14 mouse cellular contexts compared by ENCODE assay signal in genomic region chr19:57163315-57163714, GRCm38 (mm10).
DNase-seq lines count a peak whose midpoint lies in the region; ATAC-seq lines count a peak whose summit lies in the region.
"Had no signal": no experiment of that assay in that cellular context is flagged by ENCODE, and none has a peak within 500 bp of the region (broad histone marks: within the 10 kb centered on the region; RNA-seq: fewer than 3 reads in every experiment).

No protein-coding gene starts in this region.

- peaks cover 28 to 43% of the 10 kb centered on the region in 2 experiments for H3K4me1 ChIP-seq in heart, embryonic 14.5 days (ENCODE audit: control insufficient read depth in 2 of 2, insufficient read depth in 2 of 2, low read length in 2 of 2)
- H3K4me1 ChIP-seq: liver, embryonic 12.5 days had no signal

- H3K27ac ChIP-seq in heart, embryonic 14.5 days (replicated peaks in 1 of 2; ENCODE audit: control insufficient read depth in 1 of 2, insufficient read depth in 1 of 2, low read depth in 2 of 2, low read length in 2 of 2), result peak overlapping the region; percentile 98 to 99
- H3K27ac ChIP-seq: hindbrain, postnatal 0 days; liver, embryonic 12.5 days; neural tube, embryonic 13.5 days had no signal

- peak overlapping the region; percentile 70 for H3K9ac ChIP-seq in heart, embryonic 14.5 days (ENCODE audit: low read length)
- H3K9ac ChIP-seq: liver, embryonic 12.5 days; neural tube, embryonic 13.5 days had no signal

- peak overlapping the region; percentile 52 for H3K4me2 ChIP-seq in heart, embryonic 14.5 days (ENCODE audit: low read length)
- H3K4me2 ChIP-seq: liver, embryonic 12.5 days; neural tube, embryonic 13.5 days had no signal

- ATAC-seq in frontal cortex, adult (ENCODE audit: low TSS enrichment), result peak; percentile 31
- ATAC-seq in heart, embryonic 14.5 days (ENCODE audit: insufficient number of reproducible peaks, insufficient read depth, low FRiP score, low read depth), result peak; percentile 52; the same call in 1 of the 2 replicates
- ATAC-seq: forebrain, embryonic 14.5 days; hindbrain, postnatal 0 days; liver, embryonic 12.5 days had no signal

- H3K4me3 ChIP-seq in heart, embryonic 14.5 days (ENCODE audit: control insufficient read depth in 1 of 2, insufficient read depth in 1 of 2, low read depth in 1 of 2, low read length in 2 of 2), result no peak overlapping the region
- H3K4me3 ChIP-seq: liver, embryonic 12.5 days; neural tube, embryonic 13.5 days had no signal

- H3K36me3 ChIP-seq in heart, embryonic 14.5 days (ENCODE audit: control insufficient read depth, insufficient read depth, low read length), result no peaks in the 10 kb centered on the region
- H3K36me3 ChIP-seq: liver, embryonic 12.5 days; neural tube, embryonic 13.5 days had no signal

- WGBS in heart, embryonic 14.5 days, result 27% methylated on average over 13 of the region's 13 CpGs

- no peak for DNase-seq in frontal cortex, postnatal 14 days (ENCODE audit: low spot score in 2 of 2)
- DNase-seq in right cerebral cortex, postnatal 10 days (ENCODE audit: low spot score in 2 of 2), result peak; percentile 57 to 74
- no peak for DNase-seq in right cerebral cortex, postnatal 4 days
- no peak for DNase-seq in urinary bladder, postnatal 14 days (ENCODE audit: low spot score)
- no peak for DNase-seq in adrenal gland, postnatal 14 days
- DNase-seq: adrenal gland, postnatal 36 days; gastrocnemius, postnatal 14 days; kidney, adult 8-10 months had no signal

- no peaks in the 10 kb centered on the region for H3K27me3 ChIP-seq in heart, embryonic 14.5 days (ENCODE audit: control insufficient read depth, insufficient read depth, low read length)
- H3K27me3 ChIP-seq: liver, embryonic 12.5 days; neural tube, embryonic 13.5 days had no signal

- H3K9me3 ChIP-seq in heart, embryonic 14.5 days (ENCODE audit: control insufficient read depth, low read length), result no peaks in the 10 kb centered on the region
- H3K9me3 ChIP-seq: liver, embryonic 12.5 days; neural tube, embryonic 13.5 days had no signal

Comparison
In these comparisons a context has a peak if more than half of its experiments do, and no peak if none do; other contexts are left out.
1. DNase-seq: peak in right cerebral cortex, postnatal 10 days (2 of 2); none in frontal cortex, postnatal 14 days (0 of 2), right cerebral cortex, postnatal 4 days (single experiment), urinary bladder, postnatal 14 days (single experiment) and adrenal gland, postnatal 14 days (single experiment).